Mouse (Mus musculus): ENCODE results near the gene Kcnj10. TPM values are rescaled to one million over a fixed set of nuclear protein-coding genes. Genes with fewer than 3 reads are reported as not detected.

The Kcnj10 gene
- polyA plus RNA-seq, 1 experiment, result 93.5 TPM

- no peak overlapping the region for H3K4me3 ChIP-seq (ENCODE audit: insufficient read depth, low read depth, low read length)
- WGBS, result 80% methylated on average over 15 of the region's 15 CpGs
- no peak for TF ChIP-seq POLR2A (IDR thresholded peaks at IDR 0.05; ENCODE audit: insufficient read depth, low read depth, low read length)
- no peak for TF ChIP-seq CTCF (IDR thresholded peaks at IDR 0.05; ENCODE audit: insufficient read depth, low read depth, low read length)
- H3K27ac ChIP-seq (ENCODE audit: insufficient read depth, low read depth, low read length), result no peak overlapping the region
- H3K4me1 ChIP-seq (ENCODE audit: control insufficient read depth, insufficient read depth, low read length), result peaks cover 38% of the 10 kb centered on the region
Observed at GRCm38 (mm10) chr1:172317946-172318345, 23.1 kb upstream of the Kcnj10 start.

DNA sequence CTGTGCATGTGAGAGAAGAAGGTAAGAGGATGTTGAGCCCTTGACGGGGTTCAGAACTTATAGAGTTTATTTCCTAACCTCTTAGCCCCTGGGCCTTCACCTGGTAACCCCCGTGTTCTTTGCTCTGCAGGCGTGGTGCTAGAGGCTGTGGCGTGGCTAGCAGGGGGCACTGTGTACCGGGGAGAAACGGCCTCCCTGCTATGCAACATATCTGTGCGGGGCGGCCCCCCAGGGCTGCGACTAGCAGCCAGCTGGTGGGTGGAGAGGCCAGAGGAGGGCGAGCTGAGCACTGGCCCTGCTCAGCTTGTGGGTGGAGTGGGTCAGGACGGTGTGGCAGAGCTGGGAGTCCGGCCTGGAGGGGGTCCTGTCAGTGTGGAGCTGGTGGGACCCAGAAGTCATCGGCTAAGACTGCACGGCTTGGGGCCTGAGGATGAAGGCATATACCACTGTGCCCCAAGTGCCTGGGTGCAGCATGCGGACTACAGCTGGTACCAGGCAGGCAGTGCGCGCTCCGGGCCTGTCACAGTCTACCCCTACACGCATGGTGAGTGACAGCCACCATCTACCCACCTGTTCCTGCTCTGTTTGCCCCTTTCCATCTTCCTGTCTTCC is 22.5 kb upstream of the Kcnj10 start:
- WGBS, result 80% methylated on average over 19 of the region's 19 CpGs
- no peak for TF ChIP-seq POLR2A (IDR thresholded peaks at IDR 0.05; ENCODE audit: insufficient read depth, low read depth, low read length)
- 0 out of 2 replicates have a peak, but pooled peaks have one; percentile 6 for TF ChIP-seq CTCF (IDR thresholded peaks at IDR 0.05; ENCODE audit: insufficient read depth, low read depth, low read length)
- H3K27ac ChIP-seq (ENCODE audit: insufficient read depth, low read depth, low read length), result no peak overlapping the region
- H3K4me3 ChIP-seq (ENCODE audit: insufficient read depth, low read depth, low read length), result no peak overlapping the region
- H3K4me1 ChIP-seq (ENCODE audit: control insufficient read depth, insufficient read depth, low read length), result peaks cover 34% of the 10 kb centered on the region

DNA sequence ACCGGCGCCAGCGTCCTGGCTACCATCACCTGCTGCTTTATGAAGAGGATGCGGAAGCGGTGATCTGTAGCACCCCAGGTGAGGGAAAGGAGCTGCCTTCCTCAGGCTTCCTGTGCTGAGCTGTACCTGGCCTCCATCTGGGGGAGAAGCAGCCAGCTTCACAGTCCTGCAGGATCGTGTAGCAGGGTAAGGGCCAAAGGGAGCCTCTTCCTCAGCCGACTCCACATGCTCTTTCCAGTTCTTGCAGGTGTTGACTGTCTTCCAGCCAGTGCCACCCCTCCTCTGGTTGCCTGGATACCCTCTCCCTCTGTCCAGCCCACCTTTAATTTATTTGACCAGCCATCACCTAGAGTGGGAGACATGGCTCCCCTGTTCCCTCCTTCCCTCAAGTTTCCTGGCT is 21.7 kb upstream of the Kcnj10 start:
- Histone ChIP-seq H3K27ac (ENCODE audit: insufficient read depth, low read depth, low read length) (no peak overlapping the region), H3K4me1 (ENCODE audit: control insufficient read depth, insufficient read depth, low read length) (peaks cover 28% of the 10 kb centered on the region)
- 69% methylated on average over 7 of the region's 7 CpGs for WGBS

GRCm38 (mm10) chr1:172319921-172320411 is 21.0 kb upstream of the Kcnj10 start:
- WGBS, result 37% methylated on average over 5 of the region's 5 CpGs

More for the DNA sequence above, 21.7 kb upstream of the Kcnj10 start:
- TF ChIP-seq POLR2A (IDR thresholded peaks at IDR 0.05; ENCODE audit: insufficient read depth, low read depth, low read length) (no peak), CTCF (IDR thresholded peaks at IDR 0.05; ENCODE audit: insufficient read depth, low read depth, low read length) (no peak)
- H3K4me3 ChIP-seq (ENCODE audit: insufficient read depth, low read depth, low read length), result no peak overlapping the region

DNA sequence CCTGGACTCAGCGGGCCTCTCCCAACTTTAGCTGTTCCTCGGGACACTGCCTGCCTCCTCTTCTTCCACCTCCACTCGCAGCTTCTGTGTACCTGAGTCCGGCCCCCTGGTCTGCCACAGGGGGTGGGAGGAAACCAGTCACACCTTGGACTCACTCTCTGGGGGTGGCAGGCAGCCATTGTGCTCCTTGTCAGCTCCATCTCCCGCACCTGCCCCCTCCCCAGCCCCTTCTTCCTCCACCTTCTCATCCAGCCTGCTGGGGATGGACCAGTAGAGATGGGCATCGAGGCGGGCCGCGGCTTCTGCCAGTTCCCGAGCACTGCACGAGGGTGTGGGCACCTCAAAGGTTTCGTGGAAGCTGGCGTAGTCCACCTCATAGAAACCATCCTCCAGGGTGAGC is 18.3 kb upstream of the Kcnj10 start:
- no peak overlapping the region for H3K27ac ChIP-seq (ENCODE audit: insufficient read depth, low read depth, low read length)
- TF ChIP-seq CTCF (IDR thresholded peaks at IDR 0.05; ENCODE audit: insufficient read depth, low read depth, low read length) (no peak), POLR2A (IDR thresholded peaks at IDR 0.05; ENCODE audit: insufficient read depth, low read depth, low read length) (no peak)

More at GRCm38 (mm10) chr1:172319921-172320411, 21.0 kb upstream of the Kcnj10 start:
- Histone ChIP-seq H3K27ac (ENCODE audit: insufficient read depth, low read depth, low read length) (no peak overlapping the region), H3K4me3 (ENCODE audit: insufficient read depth, low read depth, low read length) (no peak overlapping the region), H3K4me1 (ENCODE audit: control insufficient read depth, insufficient read depth, low read length) (peaks cover 28% of the 10 kb centered on the region)
- TF ChIP-seq POLR2A (IDR thresholded peaks at IDR 0.05; ENCODE audit: insufficient read depth, low read depth, low read length) (no peak), CTCF (IDR thresholded peaks at IDR 0.05; ENCODE audit: insufficient read depth, low read depth, low read length) (no peak)

GRCm38 (mm10) chr1:172323298-172323697 is 17.7 kb upstream of the Kcnj10 start:
- Histone ChIP-seq H3K4me3 (ENCODE audit: insufficient read depth, low read depth, low read length) (no peak overlapping the region), H3K4me1 (ENCODE audit: control insufficient read depth, insufficient read depth, low read length) (peaks cover 40% of the 10 kb centered on the region), H3K27ac (ENCODE audit: insufficient read depth, low read depth, low read length) (no peak overlapping the region)
- WGBS, result 59% methylated on average over 5 of the region's 5 CpGs
- TF ChIP-seq CTCF (IDR thresholded peaks at IDR 0.05; ENCODE audit: insufficient read depth, low read depth, low read length), result no peak
- no peak for TF ChIP-seq POLR2A (IDR thresholded peaks at IDR 0.05; ENCODE audit: insufficient read depth, low read depth, low read length)

More for the DNA sequence above, 18.3 kb upstream of the Kcnj10 start:
- H3K4me1 ChIP-seq (ENCODE audit: control insufficient read depth, insufficient read depth, low read length), result peaks cover 43% of the 10 kb centered on the region
- no peak overlapping the region for H3K4me3 ChIP-seq (ENCODE audit: insufficient read depth, low read depth, low read length)
- 73% methylated on average over 13 of the region's 13 CpGs for WGBS

DNA sequence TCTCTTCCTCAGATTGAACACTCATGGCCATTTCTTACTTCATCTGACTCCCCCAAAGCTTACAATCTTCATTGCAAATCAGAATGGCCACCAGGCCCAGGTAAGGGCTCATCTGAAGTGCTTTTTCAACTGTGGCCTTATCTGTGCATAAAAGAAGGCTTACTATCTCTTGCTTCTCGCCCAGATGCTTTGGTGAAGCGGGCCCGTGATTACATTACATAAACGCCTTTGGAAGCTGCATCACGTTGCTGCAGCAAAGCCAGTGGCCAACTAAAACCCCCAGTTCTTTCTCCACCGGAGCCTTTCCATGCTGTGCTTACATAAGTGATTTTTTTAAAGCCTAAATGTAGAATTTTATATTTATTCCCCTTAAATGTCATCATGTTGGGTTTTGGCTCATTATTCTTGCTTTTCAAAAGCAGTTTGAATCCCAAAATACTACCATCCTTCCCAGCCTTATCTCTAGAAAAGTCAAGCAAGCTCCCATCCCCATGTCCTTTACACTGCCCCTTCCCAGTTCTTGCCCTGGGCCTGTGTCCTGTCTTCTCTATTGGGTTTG is 17.1 kb upstream of the Kcnj10 start:
- Histone ChIP-seq H3K27ac (ENCODE audit: insufficient read depth, low read depth, low read length) (peak overlapping the region; percentile 53), H3K4me1 (ENCODE audit: control insufficient read depth, insufficient read depth, low read length) (peaks cover 34% of the 10 kb centered on the region), H3K4me3 (ENCODE audit: insufficient read depth, low read depth, low read length) (no peak overlapping the region)
- TF ChIP-seq POLR2A (IDR thresholded peaks at IDR 0.05; ENCODE audit: insufficient read depth, low read depth, low read length) (no peak), CTCF (IDR thresholded peaks at IDR 0.05; ENCODE audit: insufficient read depth, low read depth, low read length) (no peak)
- WGBS, result 52% methylated on average over 6 of the region's 6 CpGs

GRCm38 (mm10) chr1:172324725-172325124 is 16.3 kb upstream of the Kcnj10 start:
- Histone ChIP-seq H3K4me1 (ENCODE audit: control insufficient read depth, insufficient read depth, low read length) (peaks cover 38% of the 10 kb centered on the region), H3K27ac (ENCODE audit: insufficient read depth, low read depth, low read length) (peak overlapping the region; percentile 53), H3K4me3 (ENCODE audit: insufficient read depth, low read depth, low read length) (no peak overlapping the region)
- 34% methylated on average over 7 of the region's 7 CpGs for WGBS
- TF ChIP-seq POLR2A (IDR thresholded peaks at IDR 0.05; ENCODE audit: insufficient read depth, low read depth, low read length) (no peak), CTCF (IDR thresholded peaks at IDR 0.05; ENCODE audit: insufficient read depth, low read depth, low read length) (peak; percentile 69)
